Mouse (Mus musculus) lung, adult 2 months (tissue): ENCODE data around the gene Mucl1.
A peak's percentile ranks its signal among the peaks of the same experiment; 100 is the strongest.
"Not testable (repeated sequence)": the region's sequence is repeated elsewhere in the genome, so short reads cannot be mapped to it uniquely, and the experiment has no call there.

ENCODE experiments used
- CTCF ChIP-seq: fragments of 200-500 bp; IDR thresholded peaks from 2 replicates; pipeline ENCODE4 v1.5.1; 2011; ENCODE audit warnings: mild to moderate bottlenecking, low read length, control low read depth; ENCODE audit not compliant: insufficient read depth
- POLR2A ChIP-seq: fragments of 200-500 bp; IDR thresholded peaks from 2 replicates; pipeline ENCODE4 v1.6.1; 2011; ENCODE audit warnings: low read depth, mild to moderate bottlenecking, control low read depth, low read length, borderline replicate concordance; ENCODE audit errors: extremely low read depth

- TF ChIP-seq POLR2A = not testable (repeated sequence)
- peak; percentile 58 for TF ChIP-seq CTCF
Measured at GRCm38 (mm10) chr15:103766836-103767235, 11.6 kb upstream of the Mucl1 start.
